Mouse (Mus musculus) limb, embryonic 10.5 days (tissue): ENCODE data around the gene Actn2. TPM values are rescaled to one million over a fixed set of nuclear protein-coding genes. Genes with fewer than 3 reads are reported as not detected.

ENCODE experiments used
- DNase-seq: peaks from one replicate; pipeline ENCODE4 v3.0.0-alpha.2; 2017; ENCODE audit warnings: low spot score
- H3K27ac ChIP-seq: fragments of 300-500 bp; sonication (generic); 2 replicates; pipeline ENCODE4 v1.5.1; 2016; ENCODE audit warnings: mild to moderate bottlenecking
- H3K27me3 ChIP-seq: fragments of 300-500 bp; sonication (generic); 2 replicates; pipeline ENCODE4 v1.6.1; 2016; ENCODE audit warnings: low read depth, mild to moderate bottlenecking; ENCODE audit not compliant: poor library complexity, severe bottlenecking
- H3K36me3 ChIP-seq: fragments of 300-500 bp; sonication (generic); 2 replicates; pipeline ENCODE4 v1.6.1; 2016; ENCODE audit warnings: mild to moderate bottlenecking, moderate library complexity
- H3K4me1 ChIP-seq: fragments of 300-500 bp; sonication (generic); 2 replicates; pipeline ENCODE4 v1.6.1; 2016
- H3K4me3 ChIP-seq: fragments of 300-500 bp; sonication (generic); 2 replicates; pipeline ENCODE4 v1.5.1; 2016; ENCODE audit warnings: mild to moderate bottlenecking, moderate library complexity
- H3K9me3 ChIP-seq: fragments of 300-500 bp; sonication (generic); replicated peaks from 2 replicates; pipeline ENCODE4 v1.6.1; 2016; ENCODE audit warnings: mild to moderate bottlenecking
- WGBS: fragments of 180-500 bp; shearing (Covaris S2); methylation state at CpG from one replicate; pipeline ENCODE4 v1.1.7; 2016; 5-methylcytosine and 5-hydroxymethylcytosine counted together
- polyA plus RNA-seq: library from polyadenylated mRNA; unstranded; fragments of >200 nt; fragmentation: Nextera tagmentation; extraction: Ambion mirVana; gene quantifications from 2 replicates; pipeline ENCODE4 v1.2.1, GENCODE M21; 2016

Gene Actn2
- polyA plus RNA-seq, 1 experiment from 2014 or later, result 2.6 TPM

- WGBS, result 45% methylated on average over 3 of the region's 3 CpGs
- Histone ChIP-seq H3K4me1 (no peaks in the 10 kb centered on the region), H3K9me3 (no peaks in the 10 kb centered on the region), H3K27ac (no peak overlapping the region), H3K36me3 (no peaks in the 10 kb centered on the region), H3K4me3 (no peak overlapping the region), H3K27me3 (no peaks in the 10 kb centered on the region)
- no peak for DNase-seq
Observed at GRCm38 (mm10) chr13:12272953-12273352, 67.6 kb downstream of the Actn2 start.

GRCm38 (mm10) chr13:12267971-12268370 is 72.6 kb downstream of the Actn2 start:
- no peaks in the 10 kb centered on the region for H3K36me3 ChIP-seq
- WGBS, result 92% methylated on average over 3 of the region's 3 CpGs
- H3K9me3 ChIP-seq, result no peaks in the 10 kb centered on the region
- H3K27me3 ChIP-seq, result no peaks in the 10 kb centered on the region
- no peak for DNase-seq
- H3K4me1 ChIP-seq, result peaks cover 11% of the 10 kb centered on the region
- H3K4me3 ChIP-seq, result no peak overlapping the region
- H3K27ac ChIP-seq, result no peak overlapping the region

- H3K4me3 ChIP-seq, result no peak overlapping the region
- 36% methylated on average over 3 of the region's 3 CpGs for WGBS
- peaks cover 11% of the 10 kb centered on the region for H3K4me1 ChIP-seq
- no peaks in the 10 kb centered on the region for H3K9me3 ChIP-seq
- no peak overlapping the region for H3K27ac ChIP-seq
- no peaks in the 10 kb centered on the region for H3K27me3 ChIP-seq
- no peak for DNase-seq
- no peaks in the 10 kb centered on the region for H3K36me3 ChIP-seq
Observed at GRCm38 (mm10) chr13:12267097-12267496, 73.5 kb downstream of the Actn2 start.

- Histone ChIP-seq H3K27me3 (no peaks in the 10 kb centered on the region), H3K9me3 (no peaks in the 10 kb centered on the region), H3K36me3 (no peaks in the 10 kb centered on the region), H3K4me3 (no peak overlapping the region), H3K27ac (no peak overlapping the region), H3K4me1 (peaks cover 11% of the 10 kb centered on the region)
- 81% methylated on average over 6 of the region's 6 CpGs for WGBS
- no peak for DNase-seq
Observed at GRCm38 (mm10) chr13:12263996-12264395, 76.6 kb downstream of the Actn2 start.

DNA sequence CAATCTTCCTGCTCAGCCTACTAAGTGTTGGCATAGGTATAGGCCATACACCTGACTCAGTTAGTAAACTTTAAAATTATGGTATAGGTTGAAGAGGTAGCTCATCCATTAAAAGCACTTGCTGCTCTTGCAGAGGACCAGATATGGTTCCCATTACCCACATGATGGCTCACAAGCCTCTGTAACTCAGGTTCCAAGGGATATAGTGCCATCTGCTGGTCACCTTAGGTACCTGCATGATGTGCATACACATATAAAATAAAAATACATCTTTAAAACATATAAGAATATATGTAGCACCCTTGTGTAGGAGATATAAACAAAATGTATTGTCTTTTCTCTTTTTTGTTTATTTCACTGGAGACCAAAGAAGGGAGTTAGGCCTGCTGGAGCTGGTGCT is 79.1 kb downstream of the Actn2 start:
- H3K9me3 ChIP-seq, result no peaks in the 10 kb centered on the region
- H3K4me1 ChIP-seq, result peaks cover 9% of the 10 kb centered on the region
- no peak overlapping the region for H3K4me3 ChIP-seq
- H3K27ac ChIP-seq, result no peak overlapping the region
- H3K36me3 ChIP-seq, result no peaks in the 10 kb centered on the region
- no peak for DNase-seq
- H3K27me3 ChIP-seq, result no peaks in the 10 kb centered on the region

- H3K4me1 ChIP-seq, result peaks cover 14% of the 10 kb centered on the region
- peak within 1 kb of the TSS; percentile 82 for H3K4me3 ChIP-seq
- no peaks in the 10 kb centered on the region for H3K9me3 ChIP-seq
- WGBS, result under 1% methylated on average over 69 of the region's 69 CpGs
- H3K36me3 ChIP-seq, result peaks cover 9% of the 10 kb centered on the region; the same call in 1 of the 2 replicates
- peak; percentile 94 for DNase-seq
- H3K27me3 ChIP-seq, result no peaks in the 10 kb centered on the region
- H3K27ac ChIP-seq, result peak within 1 kb of the TSS; percentile 92
Observed at GRCm38 (mm10) chr13:12257391-12258380, 82.9 kb downstream of the Actn2 start, which contains the start of gene Mtr. Mtr (minus strand) TSS chr13:12258113.

DNA sequence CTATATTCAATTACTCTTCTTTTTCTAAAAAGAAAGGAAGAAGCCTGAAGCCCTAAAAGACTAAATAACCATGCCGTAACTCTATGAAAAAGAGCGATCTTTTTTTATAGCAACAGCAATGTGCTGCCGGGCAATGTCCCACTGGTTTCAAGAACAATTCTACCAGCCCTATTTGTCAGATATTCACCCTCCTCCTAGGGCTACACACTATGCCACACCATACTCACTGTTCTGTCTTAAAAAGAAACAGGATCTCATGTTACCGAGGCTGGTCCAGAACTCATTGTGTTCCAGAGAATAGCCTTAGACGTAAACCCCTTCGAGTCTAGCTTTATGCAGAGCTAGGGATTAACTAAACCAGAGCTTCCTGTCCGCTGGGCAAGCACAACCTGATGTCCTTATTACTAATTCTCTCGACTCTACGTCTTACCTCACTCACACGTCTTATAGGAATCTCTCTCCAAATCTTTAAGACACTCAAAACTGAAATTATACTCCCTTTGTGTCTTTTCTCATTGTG is 83.6 kb downstream of the Actn2 start:
- H3K27me3 ChIP-seq, result no peaks in the 10 kb centered on the region
- no peak for DNase-seq
- 20% methylated on average over 10 of the region's 10 CpGs for whole genome bisulfite sequencing

DNA sequence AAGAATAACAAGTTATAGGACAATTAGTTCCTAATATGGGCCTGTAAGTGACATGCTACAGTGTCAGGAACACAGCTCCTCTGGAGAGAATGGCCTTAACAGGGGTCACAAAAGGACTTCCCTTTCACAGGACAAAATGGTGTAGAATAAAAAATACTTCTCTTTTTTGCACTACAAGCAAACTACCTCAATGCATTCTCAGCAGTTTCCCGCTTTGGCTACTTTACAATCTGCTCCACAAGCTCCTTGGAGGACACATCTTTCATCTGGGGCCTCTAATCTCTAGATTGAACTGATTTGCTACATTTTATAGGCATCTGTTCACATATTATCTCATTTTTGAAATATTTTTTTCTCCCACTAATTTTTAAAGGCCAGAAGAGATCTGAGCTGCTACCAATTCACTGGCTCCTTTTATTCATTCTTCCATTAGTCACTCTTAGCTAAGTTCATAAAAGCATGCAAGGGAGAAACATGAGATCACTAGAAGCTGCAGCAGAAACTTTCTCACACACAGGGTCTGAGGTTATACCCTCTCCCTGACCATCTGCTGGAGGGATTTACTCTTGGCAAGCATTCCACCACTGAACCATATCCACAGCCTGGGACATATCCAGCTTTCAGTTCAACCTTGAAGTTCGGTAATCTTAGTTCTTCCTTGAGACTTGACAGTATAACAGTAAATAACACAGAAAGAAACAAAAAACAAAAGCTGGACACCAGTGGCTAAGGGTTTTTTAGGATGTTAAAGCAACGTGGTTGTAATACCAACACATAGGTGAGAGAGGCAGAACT is 84.5 kb downstream of the Actn2 start:
- DNase-seq, result no peak
- Histone ChIP-seq H3K4me1 (peaks cover 14% of the 10 kb centered on the region), H3K4me3 (peak overlapping the region; percentile 82), H3K9me3 (no peaks in the 10 kb centered on the region), H3K27me3 (no peaks in the 10 kb centered on the region), H3K36me3 (peaks cover 21% of the 10 kb centered on the region), H3K27ac (no peak overlapping the region)
- WGBS, result 81% methylated on average over 3 of the region's 3 CpGs

More for the DNA sequence above, 83.6 kb downstream of the Actn2 start:
- no peaks in the 10 kb centered on the region for H3K9me3 ChIP-seq
- H3K4me3 ChIP-seq, result peak overlapping the region; percentile 82
- H3K27ac ChIP-seq, result peak overlapping the region; percentile 92
- peaks cover 13% of the 10 kb centered on the region for H3K36me3 ChIP-seq
- H3K4me1 ChIP-seq, result peaks cover 14% of the 10 kb centered on the region

GRCm38 (mm10) chr13:12250496-12250895 is 90.1 kb downstream of the Actn2 start:
- peaks cover 75% of the 10 kb centered on the region for H3K36me3 ChIP-seq
- 95% methylated on average over 3 of the region's 3 CpGs for WGBS
- no peaks in the 10 kb centered on the region for H3K9me3 ChIP-seq
- no peaks in the 10 kb centered on the region; the same call in 1 of the 2 replicates for H3K4me1 ChIP-seq
- no peak overlapping the region for H3K4me3 ChIP-seq
- no peaks in the 10 kb centered on the region for H3K27me3 ChIP-seq
- H3K27ac ChIP-seq, result no peak overlapping the region
- DNase-seq, result no peak

GRCm38 (mm10) chr13:12249195-12249898 is 91.2 kb downstream of the Actn2 start:
- H3K36me3 ChIP-seq, result peaks cover 81% of the 10 kb centered on the region
- H3K9me3 ChIP-seq, result no peaks in the 10 kb centered on the region
- DNase-seq, result no peak
- no peak overlapping the region for H3K4me3 ChIP-seq
- H3K27ac ChIP-seq, result no peak overlapping the region
- 93% methylated on average over 8 of the region's 8 CpGs for WGBS
- no peaks in the 10 kb centered on the region for H3K4me1 ChIP-seq
- H3K27me3 ChIP-seq, result no peaks in the 10 kb centered on the region

GRCm38 (mm10) chr13:12245938-12246337 is 94.6 kb downstream of the Actn2 start:
- Histone ChIP-seq H3K4me1 (no peaks in the 10 kb centered on the region), H3K36me3 (peaks cover 95% of the 10 kb centered on the region), H3K27ac (no peak overlapping the region), H3K9me3 (no peaks in the 10 kb centered on the region), H3K27me3 (no peaks in the 10 kb centered on the region), H3K4me3 (no peak overlapping the region)
- DNase-seq, result no peak
- 99% methylated on average over 2 of the region's 2 CpGs for WGBS

GRCm38 (mm10) chr13:12243991-12244390 is 96.6 kb downstream of the Actn2 start:
- H3K4me3 ChIP-seq, result no peak overlapping the region
- H3K36me3 ChIP-seq, result peaks cover 96% of the 10 kb centered on the region
- 91% methylated on average over 4 of the region's 4 CpGs for WGBS
- no peaks in the 10 kb centered on the region for H3K4me1 ChIP-seq
- no peaks in the 10 kb centered on the region for H3K27me3 ChIP-seq
- no peaks in the 10 kb centered on the region for H3K9me3 ChIP-seq
- H3K27ac ChIP-seq, result no peak overlapping the region
- no peak for DNase-seq
